Mouse (Mus musculus) layer of hippocampus, adult 9-11 months (tissue): ENCODE measurements around the gene Thap12.

Source experiments
- DNase-seq: peaks from one replicate; pipeline ENCODE4 v3.0.0; 2022

Gene Thap12

DNA sequence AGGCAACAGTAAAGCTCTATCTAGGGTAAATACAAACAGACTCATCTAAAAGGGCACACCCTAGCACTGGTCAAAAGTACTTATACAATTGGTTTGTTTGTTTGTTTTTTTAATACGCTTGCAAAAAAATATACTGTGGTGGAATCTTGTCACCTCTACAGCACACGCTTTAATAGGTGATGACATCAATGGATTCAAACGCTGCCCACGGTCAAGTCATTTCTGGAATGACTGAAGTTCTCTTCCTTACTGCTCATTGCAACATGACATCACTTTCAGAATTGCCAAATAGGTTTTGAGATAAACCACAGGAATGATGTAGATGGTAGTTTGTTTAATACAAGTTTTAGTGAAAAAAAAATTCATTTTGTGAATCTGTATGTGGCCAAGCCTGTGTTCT lies 4.3 kb upstream of the Thap12 start:
- no peak for DNase-seq

GRCm38 (mm10) chr7:98701771-98702170 lies 1.1 kb upstream of the Thap12 start:
- DNase-seq = no peak

DNA sequence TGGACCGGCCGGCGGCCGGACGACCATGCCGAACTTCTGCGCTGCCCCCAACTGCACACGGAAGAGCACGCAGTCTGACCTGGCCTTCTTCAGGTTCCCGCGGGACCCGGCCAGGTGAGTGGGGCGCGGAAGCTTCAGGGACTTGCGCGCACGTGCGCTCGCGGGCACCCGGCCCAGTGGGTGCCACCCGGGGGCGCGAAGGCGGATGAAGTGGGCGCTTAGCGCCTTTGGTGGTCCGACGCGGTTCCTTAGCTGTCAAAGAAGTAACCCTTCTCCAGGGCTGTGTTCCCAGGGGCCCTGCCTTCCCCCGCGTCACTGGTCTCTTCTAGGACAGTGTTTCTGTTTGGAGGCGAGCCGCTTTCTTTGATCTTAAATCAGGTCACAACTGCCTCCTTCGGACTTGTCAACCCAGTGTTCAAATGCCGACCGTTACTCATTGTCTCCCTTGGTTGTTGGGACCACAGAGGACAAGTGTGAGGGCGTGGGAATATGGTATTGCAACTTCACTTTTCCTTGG lies 520 bp downstream of the Thap12 start:
- no peak for DNase-seq

DNA sequence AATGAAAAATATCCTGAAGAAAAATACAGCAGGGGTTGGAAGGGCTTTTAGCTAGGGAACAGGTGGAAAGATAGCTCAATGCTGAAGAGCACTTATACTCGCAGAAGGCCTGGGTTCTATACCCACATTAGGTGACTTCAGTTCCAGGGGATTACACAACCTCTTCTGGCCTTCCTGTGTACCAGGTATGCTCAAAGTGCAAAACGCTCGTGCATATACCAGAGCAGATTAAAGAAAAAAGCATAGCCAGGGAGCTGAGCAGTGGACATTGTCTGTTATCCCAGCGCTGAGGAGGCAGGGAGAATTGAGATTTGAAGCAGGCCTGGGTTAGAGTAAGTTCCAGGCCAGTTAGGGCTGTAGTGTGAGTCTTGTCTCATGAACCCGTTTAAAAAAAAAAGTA lies 1.4 kb downstream of the Thap12 start:
- no peak for DNase-seq

DNA sequence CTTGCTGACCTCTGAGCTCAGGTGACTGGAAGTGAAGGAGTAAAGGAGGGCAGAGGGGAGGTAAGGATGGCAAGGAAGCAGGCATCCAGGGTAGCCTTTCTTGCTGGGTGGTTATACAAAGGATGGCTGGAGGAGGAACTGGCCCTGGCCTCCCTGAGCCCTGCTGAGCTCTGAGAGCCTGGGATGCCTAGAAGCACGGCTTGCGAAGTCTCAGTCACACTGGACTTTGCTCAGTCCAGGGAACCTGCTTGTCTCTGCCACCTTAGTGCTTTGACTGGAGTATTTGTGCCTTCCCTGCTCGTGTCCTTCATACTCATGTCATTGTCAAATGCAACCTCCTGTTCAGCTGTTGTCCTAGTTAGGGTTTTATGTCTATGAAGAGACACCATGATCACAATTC lies 10.8 kb downstream of the Thap12 start:
- no peak for DNase-seq

GRCm38 (mm10) chr7:98717438-98717837 lies 14.5 kb downstream of the Thap12 start:
- no peak for DNase-seq

DNA sequence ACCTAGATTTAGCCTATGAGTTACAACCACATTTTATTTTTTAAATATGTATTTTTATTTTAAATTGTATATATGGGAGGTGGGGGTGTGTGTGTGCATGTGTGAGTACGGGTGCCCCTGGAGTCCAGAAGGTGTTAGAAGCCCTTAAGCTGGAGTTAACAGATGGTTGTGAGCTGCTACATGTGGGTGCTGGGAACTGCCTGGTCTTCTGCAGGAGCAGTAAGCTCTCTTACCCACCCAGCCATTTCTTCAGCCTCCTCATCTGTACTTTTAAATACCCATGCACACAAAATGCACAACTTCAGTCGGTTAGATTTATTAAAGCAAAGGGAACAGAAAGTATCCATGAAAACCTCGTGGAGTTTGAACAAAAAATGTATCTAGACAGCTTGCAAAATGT lies 16.9 kb downstream of the Thap12 start:
- DNase-seq = peak; percentile 59

GRCm38 (mm10) chr7:98720731-98721130 lies 17.8 kb downstream of the Thap12 start:
- no peak for DNase-seq

DNA sequence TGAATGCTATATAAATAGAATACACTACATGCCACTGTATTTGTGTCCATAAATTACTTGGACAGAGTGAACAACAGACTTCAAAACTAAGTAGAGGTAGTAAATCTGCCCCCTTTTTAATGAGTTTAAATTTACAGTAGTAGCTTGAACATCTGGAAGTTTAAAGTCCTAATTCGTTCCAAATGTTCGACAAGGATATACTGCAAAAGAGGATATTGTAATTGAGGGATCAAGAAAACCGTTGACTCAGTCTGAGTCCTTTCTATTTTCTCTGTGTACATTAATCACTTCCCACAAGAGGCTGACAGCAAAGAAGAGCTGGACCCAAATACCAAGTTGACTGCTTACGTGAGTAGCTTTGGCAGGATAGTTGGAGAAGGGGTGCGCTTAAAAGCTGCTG lies 18.3 kb downstream of the Thap12 start:
- no peak for DNase-seq

DNA sequence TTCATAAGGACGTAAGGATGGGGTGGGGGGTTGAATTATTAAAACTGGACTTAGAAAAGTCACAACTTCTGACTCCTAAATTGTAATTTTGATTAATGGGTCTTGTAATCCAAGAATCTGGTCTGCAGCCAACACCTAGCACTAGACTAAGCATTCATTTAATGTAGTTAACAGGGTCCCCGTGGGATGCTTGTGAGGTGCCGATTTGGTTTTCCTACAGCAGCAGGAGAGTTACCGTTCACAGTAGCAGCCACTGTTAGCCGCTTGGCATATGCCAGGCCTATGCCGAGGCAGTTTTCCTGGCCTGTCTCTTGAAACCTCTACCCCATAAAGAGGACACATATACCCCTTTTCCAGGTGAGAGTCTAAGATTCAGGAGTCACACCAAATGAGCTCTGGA lies 18.7 kb downstream of the Thap12 start:
- DNase-seq = no peak

DNA sequence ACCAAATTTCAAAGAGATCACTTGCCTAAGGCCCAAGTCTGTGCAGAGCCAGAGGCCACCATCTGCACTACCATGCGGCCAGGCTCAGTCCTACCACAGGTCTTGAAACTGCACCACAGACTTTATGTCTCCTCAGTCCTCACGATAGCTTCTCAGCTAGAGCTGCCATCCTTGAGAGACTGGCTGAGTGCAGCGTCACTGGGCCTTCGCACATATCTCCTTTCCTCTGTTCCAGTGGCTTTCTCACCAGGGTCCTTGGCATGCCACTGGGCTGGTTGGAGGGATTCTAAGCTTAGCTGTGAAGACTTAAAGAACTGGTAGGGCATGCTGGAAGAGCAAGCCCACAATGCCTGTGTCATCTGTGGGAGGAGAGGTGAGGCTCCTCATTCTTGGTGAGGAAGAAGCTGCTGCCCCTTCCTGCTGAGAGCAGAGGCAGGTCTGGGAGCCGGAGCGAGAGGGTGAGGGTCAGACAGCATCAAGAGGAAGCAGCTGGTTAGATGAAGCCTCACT lies 22.8 kb downstream of the Thap12 start:
- no peak for DNase-seq

DNA sequence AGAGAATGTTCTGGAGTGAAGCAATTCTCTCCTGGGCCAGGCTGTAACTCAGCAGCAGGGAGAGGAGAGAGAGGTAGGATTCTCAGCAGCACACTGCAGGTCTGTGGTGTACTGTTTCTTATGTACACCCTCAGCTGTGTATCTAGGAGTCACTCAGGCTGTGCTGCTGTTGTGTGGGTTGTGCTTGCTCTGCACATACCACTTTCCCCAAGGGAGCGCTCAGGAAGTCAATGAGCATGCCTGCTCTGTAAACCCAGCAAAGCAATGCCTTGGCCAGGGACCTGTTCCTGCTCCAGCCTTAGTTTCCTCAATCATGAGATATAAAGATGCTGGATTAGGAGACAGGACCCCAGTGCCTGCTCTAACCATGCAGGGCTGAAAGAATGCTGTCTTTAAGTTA lies 25.1 kb downstream of the Thap12 start:
- no peak for DNase-seq

DNA sequence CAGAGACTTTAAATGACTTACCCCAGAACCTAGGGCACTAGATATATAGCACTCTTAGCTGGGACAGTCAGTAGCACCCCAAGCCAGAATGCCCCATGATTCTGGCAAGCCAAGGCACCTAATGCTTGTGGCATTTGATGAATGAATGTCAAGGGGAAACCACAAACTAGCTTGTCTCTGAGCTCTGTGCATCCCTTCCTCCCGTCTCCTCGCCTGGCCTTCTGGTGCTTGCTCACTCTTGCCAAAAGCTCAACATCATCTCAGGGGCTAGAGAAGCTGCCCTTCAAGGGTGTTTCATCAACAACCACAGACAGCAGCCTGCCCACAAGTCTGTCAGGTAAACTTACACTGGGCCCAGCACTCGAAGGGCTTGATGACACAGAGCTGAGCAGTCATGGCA lies 25.6 kb downstream of the Thap12 start:
- DNase-seq = no peak

- DNase-seq = no peak
Measured at GRCm38 (mm10) chr7:98729661-98730271, 26.9 kb downstream of the Thap12 start.

DNA sequence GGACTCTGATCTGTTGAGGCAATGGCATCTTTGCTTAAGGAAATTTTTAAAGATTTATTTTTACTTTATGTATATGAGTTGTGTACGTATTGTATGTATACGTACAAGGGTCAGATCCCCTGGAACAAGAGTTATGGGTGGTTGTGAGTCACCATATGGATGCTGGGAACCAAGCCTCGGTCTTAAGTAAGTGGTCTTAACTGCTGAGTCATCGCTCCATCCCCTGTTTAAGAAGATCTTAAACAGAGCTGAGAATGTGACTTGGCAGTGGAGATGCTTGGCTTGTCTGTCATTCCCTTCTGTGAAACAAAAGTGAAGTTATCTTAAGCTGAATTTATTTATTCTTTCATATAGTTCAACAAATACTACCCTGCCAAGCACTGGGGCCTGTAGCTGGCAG lies 31.1 kb downstream of the Thap12 start:
- DNase-seq = no peak

GRCm38 (mm10) chr7:98734876-98735275 lies 32.0 kb downstream of the Thap12 start:
- DNase-seq = peak; percentile 33

DNA sequence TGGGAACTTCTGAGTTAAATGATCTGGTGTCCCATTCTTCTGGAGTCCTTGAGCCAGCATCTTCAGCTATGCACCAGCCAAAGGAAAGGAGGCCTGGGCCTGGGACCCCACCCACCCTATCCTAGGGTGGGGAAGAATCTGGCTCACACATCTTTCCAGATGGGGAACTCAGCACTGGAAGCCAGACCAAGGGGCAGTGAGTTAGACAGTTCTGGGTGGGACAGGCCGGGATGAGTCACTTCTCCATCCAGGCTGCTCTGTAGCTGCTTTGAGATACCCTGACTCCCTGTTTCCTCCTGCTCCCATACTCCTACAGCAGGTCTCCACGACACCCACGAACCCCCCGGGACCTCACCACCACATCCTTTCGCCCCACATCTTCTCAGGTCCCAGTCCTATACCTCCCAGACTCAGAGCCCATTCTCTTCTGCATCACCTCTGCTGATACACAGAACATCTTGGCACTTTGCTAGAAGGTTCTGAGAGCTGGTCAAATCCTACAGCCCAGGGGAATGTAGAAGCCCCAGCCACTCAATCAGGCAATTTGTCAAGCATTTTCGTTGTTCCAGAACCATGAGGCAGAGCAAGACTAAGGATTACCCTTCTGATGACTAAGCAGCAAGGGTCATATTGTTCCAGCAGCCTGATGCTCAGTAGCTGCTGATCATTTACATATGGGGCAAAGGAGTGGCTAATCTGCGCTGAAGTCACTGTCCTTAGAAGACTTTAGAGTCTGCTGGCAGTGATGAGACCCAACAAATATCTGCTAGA lies 34.1 kb downstream of the Thap12 start:
- DNase-seq = no peak

- DNase-seq = no peak
Measured at GRCm38 (mm10) chr7:98740363-98740762, 37.5 kb downstream of the Thap12 start.

- no peak for DNase-seq
Measured at GRCm38 (mm10) chr7:98743312-98743711, 40.4 kb downstream of the Thap12 start.

- DNase-seq = no peak
Measured at GRCm38 (mm10) chr7:98750404-98750803, 47.5 kb downstream of the Thap12 start.

DNA sequence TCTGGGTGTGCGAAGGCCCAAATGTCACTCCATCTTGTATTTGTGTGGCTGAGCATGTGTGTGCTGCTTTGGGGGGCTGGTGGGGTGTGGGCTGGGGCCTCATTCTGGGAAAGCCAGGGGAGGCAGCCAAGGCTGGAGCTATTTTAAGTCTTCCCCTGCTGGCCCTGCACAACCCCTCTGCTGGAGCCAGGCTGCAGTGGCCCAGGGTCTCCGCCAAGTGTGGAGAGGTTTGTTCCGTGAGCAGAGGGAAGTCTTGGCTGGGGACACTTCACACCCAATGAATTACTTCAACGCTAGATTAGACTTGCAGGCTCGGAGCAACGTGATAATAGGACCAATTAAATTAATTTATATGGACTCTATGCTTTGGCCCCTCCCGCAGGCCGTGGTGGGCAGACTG lies 49.8 kb downstream of the Thap12 start:
- no peak for DNase-seq

DNA sequence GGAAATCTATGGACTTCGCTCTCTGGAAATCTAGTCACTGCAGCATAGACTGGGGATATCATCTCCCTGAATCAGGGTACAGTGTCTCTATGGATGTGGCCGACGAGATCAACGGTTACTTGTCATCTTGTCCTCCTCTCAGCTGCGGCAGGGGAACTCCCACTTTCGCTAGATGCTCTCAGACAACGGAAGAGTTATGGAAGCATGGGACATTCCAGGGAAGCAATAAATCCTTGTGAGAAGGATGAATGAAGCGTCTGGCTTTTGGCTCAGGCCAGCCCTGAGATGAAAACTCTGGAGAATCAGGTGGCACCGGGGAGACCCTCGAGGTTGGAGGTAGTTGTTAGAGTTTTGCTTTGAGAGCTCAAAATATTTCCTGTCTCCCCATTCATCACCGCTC lies 53.1 kb downstream of the Thap12 start:
- no peak for DNase-seq

- peak; percentile 23 for DNase-seq
Measured at GRCm38 (mm10) chr7:98756556-98756955, 53.7 kb downstream of the Thap12 start.

GRCm38 (mm10) chr7:98760126-98760525 lies 57.2 kb downstream of the Thap12 start:
- no peak for DNase-seq
